8 mouse cellular contexts compared by ENCODE assay signal in the genomic region with DNA sequence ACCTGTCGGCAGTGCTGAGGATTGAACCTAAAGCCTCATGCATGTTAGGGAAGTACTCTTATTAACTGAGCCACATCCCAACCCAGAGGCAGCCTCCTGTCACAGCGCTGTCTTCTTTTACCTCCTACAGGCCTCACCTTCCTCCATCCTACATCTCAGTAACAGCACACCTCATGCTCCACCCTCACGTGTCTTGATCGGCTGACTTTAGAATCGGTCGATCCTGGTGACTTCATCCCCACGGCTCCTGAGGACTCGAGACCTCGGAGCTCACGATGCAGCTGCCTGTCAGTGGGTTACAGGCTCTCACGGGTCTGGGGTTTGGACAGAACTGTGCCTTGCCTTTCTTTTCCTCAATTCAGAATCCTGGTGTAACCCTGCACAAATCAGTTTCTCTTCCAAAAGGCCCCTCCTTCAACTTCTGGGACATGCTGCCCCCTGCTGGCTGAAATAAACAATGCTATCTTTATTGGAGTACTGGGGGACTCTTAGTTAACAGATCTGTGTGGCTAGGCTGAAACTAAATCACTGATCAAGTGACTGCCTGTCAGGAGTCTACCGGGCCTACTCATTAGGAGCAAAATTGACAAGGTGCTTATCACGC. TPM values are rescaled to one million over a fixed set of nuclear protein-coding genes. Genes with fewer than 3 reads are reported as not detected.
DNase-seq lines count a peak whose midpoint lies in the region; ATAC-seq lines count a peak whose summit lies in the region.

No protein-coding gene starts in this region.

- peaks cover 4% of the 10 kb centered on the region; the same call in 1 of the 2 replicates for H3K36me3 ChIP-seq in hindbrain, embryonic 13.5 days

- peak; percentile 88 for DNase-seq in NIH3T3 (ENCODE audit: low read depth)
- peak; percentile 28 for DNase-seq in cerebellum, adult 11-12 months
- peak; percentile 87 to 88 for DNase-seq in layer of hippocampus, postnatal 10 days (ENCODE audit: low spot score in 2 of 2)
- DNase-seq in lung, postnatal 25 days (ENCODE audit: low spot score), result peak; percentile 71
- DNase-seq in retina, postnatal 1 day, result peak; percentile 86
- peak; percentile 80 for DNase-seq in urinary bladder, postnatal 14 days (ENCODE audit: low spot score)

- no peaks in the 10 kb centered on the region for H3K4me1 ChIP-seq in hindbrain, embryonic 13.5 days (replicated peaks)

- no peaks in the 10 kb centered on the region for H3K27me3 ChIP-seq in hindbrain, embryonic 13.5 days

- ATAC-seq in frontal cortex, adult (ENCODE audit: low TSS enrichment), result peak; percentile 85
- ATAC-seq in hindbrain, embryonic 13.5 days (ENCODE audit: low FRiP score), result peak; percentile 46; the same call in 1 of the 2 replicates

- WGBS in hindbrain, embryonic 13.5 days, result 60% methylated on average over 13 of the region's 13 CpGs

- no peaks in the 10 kb centered on the region for H3K9me3 ChIP-seq in hindbrain, embryonic 13.5 days

- H3K27ac ChIP-seq in hindbrain, embryonic 13.5 days, result no peak overlapping the region

- H3K4me2 ChIP-seq in hindbrain, embryonic 13.5 days, result no peak overlapping the region

- no peak overlapping the region for H3K9ac ChIP-seq in hindbrain, embryonic 13.5 days

- H3K4me3 ChIP-seq in hindbrain, embryonic 13.5 days, result no peak overlapping the region

RNA-seq across cellular contexts. Expression of a gene that starts 41.7 kb away (rescaled TPM):
- 36.3 and 37.8 TPM in 2 replicates for polyA plus RNA-seq in hindbrain, embryonic 13.5 days (2015; fragmentation: Nextera tagmentation; extraction: Ambion mirVana)
- total RNA-seq in layer of hippocampus, postnatal 10 days (2021), result 10 to 100 TPM; 42.0 to 49.1 TPM

Comparison
In these comparisons a context has a peak if more than half of its experiments do, and no peak if none do; other contexts are left out.
1. DNase-seq: peak in every context shown above with its lines; median percentile 88 in NIH3T3; 88 in layer of hippocampus, postnatal 10 days; 86 in retina, postnatal 1 day; 80 in urinary bladder, postnatal 14 days; 71 in lung, postnatal 25 days; 28 in cerebellum, adult 11-12 months.